Mouse (Mus musculus): ENCODE results near the gene Mtrr.

The Mtrr gene

DNA sequence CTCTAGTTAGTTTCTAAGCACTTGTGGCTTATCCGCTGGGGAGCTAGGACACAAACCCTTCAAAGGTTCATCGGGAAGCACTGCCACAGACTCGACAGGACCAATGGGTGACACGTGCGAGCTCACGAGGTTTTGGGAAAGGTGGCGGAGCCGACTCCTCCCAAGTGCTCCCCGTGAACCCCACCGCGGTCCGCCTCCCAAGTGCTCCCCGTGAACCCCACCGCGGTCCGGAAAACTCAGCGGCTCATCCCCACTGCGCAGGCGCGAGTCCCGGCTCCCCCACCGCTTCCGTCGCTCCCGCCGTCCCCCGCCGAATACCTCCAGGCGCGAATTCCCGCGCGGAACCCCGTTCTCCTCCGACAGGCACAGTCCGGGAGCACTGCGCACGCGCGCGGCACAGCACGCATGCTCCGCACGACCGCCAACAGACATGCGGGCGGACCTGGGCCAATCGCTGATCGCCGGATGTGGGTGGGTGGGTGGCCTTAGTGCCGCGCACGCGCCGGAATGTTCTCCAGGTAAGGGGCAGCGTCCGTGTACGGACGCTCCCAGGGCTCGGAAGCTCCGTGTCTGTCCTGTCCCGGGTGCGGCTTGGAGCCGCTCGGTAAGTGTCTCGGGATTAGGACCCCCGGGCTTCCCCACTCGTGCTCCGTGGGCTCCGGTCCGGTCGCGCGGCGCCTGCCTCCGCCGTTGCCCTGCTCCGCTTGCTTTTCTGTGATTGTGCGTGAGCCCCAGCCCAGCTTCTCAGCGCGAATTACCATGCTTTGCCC is at the start of gene Mtrr, which contains the start of gene Fastkd3:
TSS of gene Mtrr (minus strand) at position 403 of the 770 bp plus-strand sequence.
TSS of gene Fastkd3 (plus strand) at position 488 of the 770 bp plus-strand sequence.
- DNase-seq, result peak; percentile 99

DNA sequence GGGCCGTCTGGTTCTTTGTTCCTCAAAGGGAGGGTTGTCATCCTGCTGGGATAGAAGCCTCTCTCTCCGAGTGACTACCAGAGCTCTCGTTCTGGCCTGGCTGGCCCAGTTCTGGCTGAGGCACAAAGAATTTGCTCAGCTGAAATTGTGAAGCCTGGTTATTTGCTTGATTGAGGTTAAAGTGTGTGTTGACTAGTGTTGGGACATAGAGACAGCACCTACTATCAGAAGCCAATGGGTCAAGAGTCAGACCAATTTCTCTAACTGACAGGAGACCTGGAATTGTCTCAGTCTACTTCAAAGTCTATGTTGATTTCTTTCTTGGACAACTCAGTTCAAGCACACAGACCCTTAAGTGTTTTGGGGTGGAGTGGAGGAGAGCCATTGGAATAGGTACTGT is 45.1 kb upstream of the Mtrr start:
- DNase-seq, result no peak

DNA sequence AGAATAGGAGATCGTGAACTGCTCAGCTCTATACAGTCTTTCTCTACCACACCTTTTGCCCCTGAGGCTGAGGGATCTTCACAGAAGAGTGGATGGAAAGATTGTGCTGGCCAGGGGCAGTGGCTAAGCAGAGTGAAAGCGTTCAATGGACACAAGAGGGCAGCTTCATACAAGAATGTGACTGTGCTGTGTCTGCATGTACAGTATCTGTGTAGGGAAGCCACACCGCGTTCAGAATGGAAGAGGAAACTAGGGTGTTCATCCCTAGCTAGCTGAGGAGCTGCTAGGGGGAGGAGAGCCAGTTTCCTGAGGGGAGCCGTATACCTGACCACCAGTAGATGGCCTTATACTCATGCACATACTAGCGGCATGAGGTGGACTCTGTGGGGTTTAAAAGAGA is 40.8 kb upstream of the Mtrr start:
- peak in 1 of 2 experiments; percentile 8 for DNase-seq

DNA sequence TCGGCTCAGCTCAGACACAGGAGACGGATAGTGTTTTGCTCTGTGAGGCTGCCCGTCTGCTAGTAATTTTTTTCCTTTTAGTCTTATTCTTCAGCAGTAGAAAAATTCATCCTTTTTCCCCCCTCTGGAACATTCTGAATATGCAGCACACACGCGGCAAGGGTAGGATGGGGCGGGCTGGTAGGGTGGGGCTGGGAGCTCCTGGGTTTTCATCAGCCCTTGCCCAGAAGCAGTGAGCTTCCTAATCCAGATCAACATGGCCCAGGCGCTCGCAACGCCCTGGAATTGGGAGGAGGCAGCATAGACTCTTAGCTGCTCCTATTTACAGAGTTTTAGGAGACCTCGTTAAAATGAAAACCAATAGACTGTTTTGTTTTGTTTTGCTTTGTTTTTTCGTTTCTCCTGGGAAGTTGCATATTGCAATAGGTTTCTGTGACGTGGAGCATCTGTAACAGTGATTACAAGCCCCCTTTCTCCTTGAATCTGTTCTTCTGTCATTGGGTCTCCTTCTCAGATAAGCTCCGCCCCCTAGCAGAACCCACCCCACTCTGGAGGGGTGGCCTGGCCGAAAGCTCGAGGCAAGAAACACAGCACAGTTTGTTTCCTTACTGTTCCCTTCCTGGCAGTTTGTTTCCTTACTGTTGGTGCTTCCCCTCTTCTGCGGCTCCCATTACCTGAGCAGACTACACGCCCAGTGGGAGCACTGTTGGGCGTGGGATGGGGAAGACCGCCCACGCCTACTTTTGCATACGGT is 25.9 kb upstream of the Mtrr start:
- no peak for DNase-seq

DNA sequence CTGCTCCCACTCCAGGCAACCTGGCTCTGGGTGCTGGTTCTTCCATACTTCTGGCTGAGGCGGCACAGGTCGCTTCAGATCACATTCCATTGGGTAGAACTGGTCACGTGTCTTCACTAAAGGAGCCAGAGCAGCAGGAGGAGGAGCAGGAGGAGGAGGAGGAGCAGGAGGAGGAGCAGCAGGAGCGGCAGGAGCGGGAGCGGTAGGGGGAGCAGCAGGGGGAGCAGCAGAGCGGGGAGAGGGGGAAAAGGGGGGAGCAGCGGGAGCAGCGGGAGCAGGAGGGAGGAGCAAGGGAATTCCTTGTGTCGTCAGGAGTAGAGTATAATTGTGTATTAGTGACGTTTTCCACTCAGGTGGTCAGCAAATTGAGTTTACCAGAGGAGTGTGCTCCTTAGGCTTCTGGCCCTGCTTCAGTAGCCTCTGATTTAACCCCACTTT is 23.8 kb upstream of the Mtrr start:
- DNase-seq, result peak; percentile 16 to 55

DNA sequence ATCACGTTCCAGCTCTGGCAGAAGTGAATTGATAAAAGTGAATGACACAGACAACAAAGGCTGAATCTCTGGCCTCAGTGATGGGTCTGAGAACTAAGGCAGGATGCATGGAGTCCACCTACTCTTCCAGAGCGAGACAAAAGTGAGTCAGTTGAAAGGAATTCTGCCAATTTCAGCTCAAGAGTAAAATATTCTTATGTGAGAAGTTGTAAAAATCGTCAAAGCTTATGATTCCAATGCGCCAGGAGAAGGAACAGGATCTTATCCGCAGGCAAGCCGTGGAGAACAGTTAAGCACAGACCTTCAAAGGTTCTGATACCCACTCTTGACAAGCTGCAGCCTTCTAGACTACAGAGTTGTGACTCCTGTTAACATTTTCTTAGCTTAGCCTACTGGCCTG is 21.1 kb upstream of the Mtrr start:
- DNase-seq, result no peak

DNA sequence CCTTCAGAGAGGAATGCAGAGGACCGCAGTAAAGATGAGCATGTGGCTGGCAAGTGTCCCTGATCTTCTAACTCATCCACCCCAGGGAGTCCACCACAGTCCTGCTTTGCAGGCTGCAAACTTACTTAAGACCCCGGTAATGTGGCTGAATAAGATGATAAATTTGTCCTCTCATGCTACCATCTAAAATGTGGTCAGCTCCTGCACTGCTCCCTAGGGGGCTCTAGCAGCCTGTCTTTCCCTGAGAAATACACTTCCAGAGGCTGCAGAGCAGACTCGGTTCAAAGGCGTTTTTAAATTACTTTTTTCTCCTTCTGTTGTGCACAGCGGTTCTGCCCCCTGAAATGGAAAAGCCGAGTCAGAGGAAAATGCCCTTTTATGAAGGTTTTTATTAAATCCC is 19.2 kb upstream of the Mtrr start:
- DNase-seq, result peak in 1 of 2 experiments; percentile 33

DNA sequence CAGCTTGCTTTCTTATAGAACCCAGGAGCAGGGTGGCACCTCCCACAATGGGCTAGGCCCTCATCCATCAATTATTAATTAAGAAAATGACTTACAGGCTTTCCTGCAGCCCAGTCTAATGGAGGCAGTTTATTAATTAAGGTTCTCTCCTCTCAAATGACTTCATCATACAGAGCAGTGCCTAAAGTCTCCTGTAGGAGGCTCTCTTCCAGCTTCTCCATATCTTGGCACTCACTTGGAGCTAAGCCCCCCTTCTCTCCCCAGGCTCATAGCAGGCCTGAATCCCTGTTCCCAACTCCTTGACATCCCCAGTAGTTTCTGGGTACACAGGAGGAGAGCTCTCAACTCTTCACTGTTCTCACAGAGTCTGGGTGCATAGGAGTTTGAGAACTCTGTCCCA is 17.0 kb upstream of the Mtrr start:
- no peak for DNase-seq

DNA sequence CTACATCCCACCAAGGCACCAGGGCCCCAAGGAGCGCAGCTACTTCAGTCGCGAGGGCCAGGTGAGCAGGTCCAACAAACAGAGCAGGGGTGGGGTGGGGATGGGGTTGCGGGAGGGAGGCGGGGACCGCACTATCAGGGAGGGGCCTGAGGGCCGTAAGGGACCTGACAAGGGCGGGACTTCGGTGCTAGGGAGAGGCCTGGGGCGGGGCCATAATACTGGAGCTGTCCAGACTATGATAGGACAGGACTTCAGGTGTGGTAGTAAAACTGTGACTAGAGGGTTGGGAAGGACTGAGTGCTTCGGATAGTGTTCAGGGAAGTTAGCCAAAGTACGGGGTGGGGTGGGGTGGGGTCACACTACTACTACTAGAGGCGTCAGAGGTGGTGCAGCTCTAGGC is 15.7 kb upstream of the Mtrr start:
- DNase-seq, result no peak

DNA sequence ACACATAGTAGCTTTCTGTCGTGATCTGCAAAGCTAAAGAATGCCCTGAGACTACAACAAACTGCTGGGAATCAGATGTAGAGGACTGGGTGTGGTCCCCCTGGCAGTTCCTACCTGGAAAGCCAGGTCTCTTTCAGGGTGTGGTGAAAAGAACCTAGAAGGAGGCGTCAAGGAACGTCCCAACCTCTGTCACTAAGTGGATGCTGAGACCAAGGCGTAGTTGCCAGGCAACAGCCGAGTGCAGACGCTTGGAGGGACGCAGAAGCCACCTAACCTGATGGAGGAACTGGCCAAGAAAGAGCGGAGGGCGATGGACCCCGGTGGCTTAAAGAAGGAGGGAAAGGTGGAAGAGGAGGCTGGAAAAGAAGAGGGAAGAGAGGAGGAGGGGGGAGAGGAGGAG is 15.2 kb upstream of the Mtrr start, which contains the start of gene 1700001L19Rik:
TSS of gene 1700001L19Rik (plus strand) at position 223 of the 400 bp plus-strand sequence.
- no peak for DNase-seq

DNA sequence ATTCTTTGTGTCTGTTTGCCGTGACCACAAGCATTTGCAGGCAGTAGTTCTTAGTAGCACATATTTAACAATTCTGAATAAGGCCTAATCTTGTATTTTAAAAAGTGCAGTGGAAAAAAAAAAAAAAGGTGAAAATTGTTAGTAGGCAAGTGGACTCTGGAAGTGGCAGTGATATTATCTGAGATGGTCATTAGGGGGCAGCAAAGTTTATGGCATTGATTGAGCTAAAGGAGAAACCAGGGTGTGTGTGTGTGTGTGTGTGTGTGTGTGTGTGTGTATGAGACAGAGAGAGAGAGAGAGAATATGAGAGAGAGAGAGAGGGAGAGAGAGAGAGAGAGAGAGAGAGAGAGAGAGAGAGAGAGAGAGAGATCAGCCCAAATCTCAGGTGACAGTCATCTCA is 11.8 kb upstream of the Mtrr start:
- DNase-seq, result peak in 1 of 2 experiments; percentile 38

DNA sequence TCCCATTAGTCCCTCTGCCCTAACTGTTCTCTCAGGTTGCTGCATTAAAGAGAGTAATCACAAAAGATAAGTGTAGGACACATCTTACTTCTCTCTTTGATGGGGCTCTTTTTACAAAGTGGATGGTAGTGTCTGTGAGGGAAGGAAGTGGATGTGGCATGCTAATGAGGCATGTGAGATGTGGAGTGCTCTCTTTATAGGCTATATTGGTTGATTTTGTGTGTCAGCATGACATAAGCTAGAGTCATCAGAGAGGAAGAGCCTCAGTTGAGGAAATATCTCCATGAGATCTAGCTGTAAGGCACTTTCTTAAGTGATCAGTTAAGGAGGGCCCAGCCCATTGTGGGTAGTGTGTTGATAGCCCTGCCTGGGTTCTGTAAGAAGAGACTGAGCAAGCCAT is 6.4 kb upstream of the Mtrr start:
- no peak for DNase-seq

DNA sequence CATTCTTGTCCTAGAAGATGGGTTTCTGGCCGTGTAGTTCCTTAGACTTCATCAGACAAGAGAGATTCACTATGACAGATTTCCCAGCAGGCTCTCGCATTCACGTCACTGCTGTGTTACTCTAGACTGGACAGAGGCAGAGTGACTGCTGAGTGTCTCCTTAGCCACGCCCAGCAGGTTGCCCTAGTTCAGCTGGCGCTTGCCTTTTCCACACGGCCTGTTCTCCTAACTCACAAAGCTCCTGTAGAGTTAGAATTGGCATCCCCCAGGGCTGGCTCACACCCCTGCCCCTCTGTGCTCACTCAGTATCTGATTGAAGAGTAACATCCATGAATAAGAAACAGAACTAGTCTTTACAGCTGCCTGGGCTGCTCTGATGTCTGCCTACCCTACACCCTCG is 3.5 kb upstream of the Mtrr start:
- no peak for DNase-seq

DNA sequence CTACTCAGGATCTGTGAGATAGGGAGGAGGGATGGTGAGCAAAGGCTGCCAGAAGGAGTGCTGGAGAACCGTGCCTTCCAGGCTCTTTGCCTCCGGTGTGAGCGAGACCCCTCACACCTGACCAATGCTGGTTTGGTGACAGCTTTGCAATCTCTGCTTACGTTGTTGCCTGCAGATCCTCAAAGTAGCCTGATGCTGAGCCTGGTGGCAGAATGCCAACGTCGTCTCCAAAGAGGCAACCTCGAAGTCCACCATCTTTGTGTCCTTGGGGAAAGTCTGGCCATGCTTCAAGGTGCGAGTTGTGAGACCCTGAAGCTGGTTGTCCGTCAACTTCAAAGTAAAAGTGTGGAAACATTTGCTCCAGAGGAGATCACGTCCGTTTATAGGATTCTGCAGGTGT is 2.0 kb upstream of the Mtrr start:
- DNase-seq, result no peak

DNA sequence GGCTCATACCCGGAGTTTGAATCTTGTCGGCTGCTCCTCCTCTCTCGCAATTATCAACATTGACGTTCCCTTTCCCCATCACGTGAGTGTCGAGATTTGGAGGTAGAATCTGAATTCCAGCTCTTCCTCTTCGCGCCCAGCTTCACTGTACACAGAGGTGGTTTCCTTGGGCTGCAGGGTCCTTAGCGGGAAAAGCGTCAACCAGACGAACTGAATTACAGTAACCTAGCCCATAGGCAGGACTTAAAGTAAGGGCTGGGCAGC is 500 bp upstream of the Mtrr start:
- peak in 1 of 2 experiments; percentile 16 for DNase-seq

DNA sequence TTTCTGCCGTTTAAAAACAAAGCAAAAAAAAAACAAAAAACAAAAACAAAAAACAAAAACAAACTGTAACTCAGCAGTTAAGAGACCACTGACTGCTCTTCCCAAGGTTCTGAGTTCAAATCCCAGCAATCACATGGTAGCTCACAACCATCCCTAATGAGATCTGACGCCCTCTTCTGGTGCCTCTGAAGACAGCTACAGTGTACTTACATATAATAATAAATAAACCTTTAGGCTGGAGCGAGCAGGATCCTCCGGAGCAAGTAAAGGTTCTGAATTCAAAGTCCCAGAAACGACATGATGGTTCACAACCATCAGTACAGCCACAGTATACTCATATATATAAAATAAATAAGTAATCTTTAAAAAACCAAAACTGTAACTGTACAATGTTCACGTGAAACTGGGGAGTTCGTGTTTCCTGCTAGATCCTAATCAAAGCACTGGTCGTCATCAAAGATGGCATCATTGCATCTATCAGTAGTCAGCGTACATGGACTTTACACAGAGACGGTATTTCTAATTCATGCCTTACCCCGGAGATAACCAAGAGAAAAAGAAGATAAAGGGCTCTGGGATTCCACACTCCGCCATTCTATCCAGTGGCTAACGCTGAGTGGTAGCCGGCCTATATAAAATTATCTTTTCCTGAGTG is 736 bp downstream of the Mtrr start:
- no peak for DNase-seq

DNA sequence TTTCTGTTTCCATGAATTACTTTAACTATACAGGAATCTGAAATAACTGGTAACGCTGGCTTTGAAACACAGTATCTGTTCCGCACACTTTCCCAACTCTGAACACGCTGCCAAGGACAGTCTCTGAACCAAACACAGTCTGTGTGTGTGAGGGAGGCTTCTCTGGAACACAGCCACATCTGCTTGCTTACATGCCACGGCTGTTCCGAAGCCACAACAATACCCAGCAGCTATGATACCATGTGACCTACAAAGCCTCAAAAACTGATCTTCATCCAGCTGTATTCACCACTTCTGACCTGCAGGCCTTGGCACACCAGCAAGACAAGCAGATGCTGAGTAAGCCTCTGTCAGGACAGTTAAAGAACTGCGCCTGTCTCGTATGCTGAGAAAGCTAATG is 4.0 kb downstream of the Mtrr start:
- no peak for DNase-seq

DNA sequence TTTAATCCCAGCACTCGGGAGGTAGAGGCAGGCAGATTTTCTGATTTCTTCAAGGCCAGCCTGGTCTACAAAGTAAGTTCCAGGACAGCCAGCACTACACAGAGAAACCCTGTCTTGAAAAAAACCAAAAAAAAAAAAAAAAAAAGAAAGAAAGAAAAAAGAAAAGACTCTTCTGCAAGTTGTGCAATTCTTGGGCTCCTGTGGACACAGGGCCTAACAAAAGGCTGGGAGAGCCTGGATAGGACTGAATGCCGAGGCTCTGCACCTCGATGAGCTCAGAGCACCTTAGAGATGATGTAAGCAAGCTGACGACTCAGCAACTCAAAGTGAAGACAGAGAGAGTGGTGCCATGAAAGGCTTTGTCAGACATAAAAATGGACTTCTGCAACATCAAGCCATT is 7.6 kb downstream of the Mtrr start:
- DNase-seq, result no peak

DNA sequence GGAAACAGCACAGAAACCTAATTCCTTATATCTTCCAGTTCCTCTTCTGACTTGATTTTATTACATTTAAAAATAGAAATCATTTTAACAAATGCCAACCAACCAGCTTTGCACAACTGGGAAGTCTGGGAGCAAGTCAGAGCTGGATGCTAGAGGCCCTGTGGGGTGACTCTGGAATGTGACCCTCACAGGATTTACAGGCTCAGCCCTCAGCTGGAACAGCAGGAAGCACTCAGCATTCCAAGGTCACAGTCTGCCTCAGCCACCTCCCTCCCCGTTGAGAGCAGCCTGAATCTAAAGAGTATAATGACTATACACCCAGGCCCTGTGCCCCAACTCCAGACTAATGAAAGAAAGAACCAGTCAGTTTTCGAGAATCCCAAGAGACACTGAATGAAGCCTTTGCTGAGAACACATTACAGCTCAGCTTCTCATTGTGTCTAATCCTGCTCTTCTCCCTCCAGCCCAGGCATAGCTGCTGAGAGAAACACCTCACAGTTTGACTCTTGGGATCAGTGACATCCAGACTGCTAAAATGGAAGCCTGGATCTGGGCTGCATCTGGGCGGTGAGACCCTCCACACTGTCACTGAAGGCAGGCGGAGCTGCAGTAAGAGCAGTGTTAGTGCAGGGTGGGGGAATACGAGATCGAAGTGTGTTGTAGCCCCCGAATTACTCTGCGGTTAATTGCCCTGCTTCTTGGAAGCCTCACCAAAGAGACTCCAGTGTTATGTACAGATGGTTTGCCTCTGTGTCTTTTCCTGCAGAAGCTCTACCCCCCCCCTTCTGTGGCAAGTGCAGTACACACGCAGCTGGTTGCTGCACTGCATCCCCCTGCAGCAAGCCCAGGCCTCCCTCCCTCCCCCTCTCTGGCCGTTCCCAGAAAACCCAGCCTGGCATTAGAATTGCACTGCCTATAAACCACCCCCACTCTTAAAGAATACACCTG is 8.7 kb downstream of the Mtrr start:
- no peak for DNase-seq

DNA sequence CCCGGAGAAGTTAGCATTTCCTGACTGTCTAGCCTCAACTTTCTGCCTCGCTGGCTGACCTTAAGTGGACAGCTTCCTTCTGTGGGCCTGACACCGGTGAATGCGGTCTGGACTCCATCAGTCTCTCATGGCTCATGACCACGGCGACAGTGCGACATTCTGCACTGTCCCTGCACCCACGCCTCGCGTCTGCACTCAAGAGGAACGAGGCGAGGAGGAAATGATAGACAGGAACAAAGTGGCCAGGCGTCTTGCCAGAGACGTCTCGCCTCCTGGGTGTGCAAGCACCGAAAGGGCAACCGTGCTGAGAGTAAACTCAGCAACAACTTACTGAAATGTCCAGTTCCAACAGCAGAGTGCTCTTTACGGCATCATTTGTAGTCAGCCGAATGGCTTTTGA is 9.7 kb downstream of the Mtrr start:
- no peak for DNase-seq

DNA sequence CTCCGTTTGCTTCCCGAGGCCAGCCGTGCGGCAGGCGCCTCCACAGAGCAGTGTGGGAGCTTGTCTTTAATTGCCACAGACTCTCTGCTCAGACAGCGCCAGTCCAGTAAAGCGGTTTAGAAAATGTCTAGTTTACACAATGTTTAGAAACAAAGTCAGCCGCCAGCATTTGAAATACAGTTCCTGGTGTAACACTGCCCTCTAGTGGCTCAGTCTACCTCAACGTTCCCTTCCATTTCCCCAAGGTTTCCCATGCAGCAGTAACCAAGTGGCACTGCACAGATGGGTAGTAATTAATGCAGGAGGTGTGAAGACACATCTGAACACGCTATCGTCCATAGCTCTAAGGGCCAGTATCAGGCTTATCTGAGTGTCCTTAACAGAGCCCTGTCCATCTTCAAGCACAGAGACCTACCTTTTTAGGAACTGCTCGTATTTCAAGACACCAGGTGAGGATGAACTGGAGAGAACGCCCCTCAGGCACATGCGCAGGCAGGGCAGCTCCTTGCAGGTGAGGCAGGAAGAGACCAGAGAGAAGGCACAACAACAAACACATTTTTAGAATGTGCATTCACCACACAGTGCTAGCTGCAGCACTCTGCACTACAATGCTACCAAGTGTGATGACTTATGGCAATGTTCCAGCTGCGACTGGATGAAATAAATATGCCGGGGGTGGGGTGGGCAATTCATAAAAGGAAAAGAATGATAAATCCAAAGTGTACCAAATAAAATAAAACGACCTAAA is 12.2 kb downstream of the Mtrr start:
- peak; percentile 44 to 69 for DNase-seq

DNA sequence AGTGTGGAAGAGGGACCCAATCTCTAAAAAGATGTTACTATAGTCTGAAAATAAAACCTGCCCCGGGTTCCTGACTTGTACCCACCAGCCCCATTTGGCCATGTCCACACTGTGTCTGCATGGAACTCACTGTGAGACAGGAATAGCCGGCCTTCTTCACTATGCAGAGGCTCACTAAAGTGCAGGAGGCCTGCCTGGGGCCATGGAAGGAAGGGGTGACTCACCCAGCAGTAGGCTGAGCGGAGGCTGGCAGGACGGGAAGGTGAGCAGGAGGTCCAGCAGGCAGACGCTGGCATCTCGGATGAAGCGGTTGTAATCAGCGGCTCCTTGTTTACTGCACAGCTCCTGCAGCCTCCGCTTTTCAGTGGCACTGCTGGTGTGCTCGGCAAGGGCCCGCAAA is 13.4 kb downstream of the Mtrr start:
- DNase-seq, result no peak

All from cerebellum, postnatal 25 days (tissue).